Mouse (Mus musculus) hematopoietic stem cell, adult 5-6 weeks (primary cell): Measurements from ENCODE around the gene Sdk2. TPM values are rescaled to one million over a fixed set of nuclear protein-coding genes. Genes with fewer than 3 reads are reported as not detected.

Experiments
- ATAC-seq, 2 experiments: fragments of 125-278 bp in 1 of 2; replicated peaks in 1 of 2; 2 replicates each; pipeline ENCODE4 v1.8.0; 2016 to 2017; ENCODE audit warnings: inconsistent platforms in 2 of 2, mild to moderate bottlenecking in 2 of 2, moderate number of reproducible peaks in 2 of 2, low read depth in 1 of 2, moderate TSS enrichment in 1 of 2; ENCODE audit not compliant: low FRiP score in 2 of 2, poor library complexity in 2 of 2, severe bottlenecking in 2 of 2, insufficient read depth in 1 of 2, low TSS enrichment in 1 of 2
- total RNA-seq: library from RNA; stranded (forward); fragments of 172-1452, 232-1000 nt; gene quantifications from 2 replicates; pipeline ENCODE4 v1.2.3, GENCODE M21; 2017

Gene Sdk2
- total RNA-seq, 1 experiment from 2014 or later = not detected

DNA sequence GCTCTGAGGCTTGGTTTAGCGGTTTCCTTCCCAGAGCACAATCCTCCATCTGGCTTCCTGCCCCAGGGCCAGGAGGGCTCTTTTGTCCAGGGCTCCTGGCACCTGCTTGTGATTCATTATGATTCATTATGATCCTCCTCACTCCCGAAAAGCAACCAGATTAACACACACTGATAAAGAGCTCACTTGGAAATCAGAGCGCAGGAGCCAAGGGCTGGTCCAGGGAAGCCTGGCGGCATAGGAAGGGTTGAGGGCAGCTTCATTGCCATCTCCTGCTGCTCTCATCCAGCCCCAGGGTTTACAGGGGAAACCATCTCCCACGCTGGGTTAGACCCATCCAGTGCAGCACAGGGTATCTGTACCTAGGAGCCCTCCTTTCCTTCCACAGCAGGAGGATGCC, 143.7 kb downstream of the Sdk2 start:
- no peak for ATAC-seq

DNA sequence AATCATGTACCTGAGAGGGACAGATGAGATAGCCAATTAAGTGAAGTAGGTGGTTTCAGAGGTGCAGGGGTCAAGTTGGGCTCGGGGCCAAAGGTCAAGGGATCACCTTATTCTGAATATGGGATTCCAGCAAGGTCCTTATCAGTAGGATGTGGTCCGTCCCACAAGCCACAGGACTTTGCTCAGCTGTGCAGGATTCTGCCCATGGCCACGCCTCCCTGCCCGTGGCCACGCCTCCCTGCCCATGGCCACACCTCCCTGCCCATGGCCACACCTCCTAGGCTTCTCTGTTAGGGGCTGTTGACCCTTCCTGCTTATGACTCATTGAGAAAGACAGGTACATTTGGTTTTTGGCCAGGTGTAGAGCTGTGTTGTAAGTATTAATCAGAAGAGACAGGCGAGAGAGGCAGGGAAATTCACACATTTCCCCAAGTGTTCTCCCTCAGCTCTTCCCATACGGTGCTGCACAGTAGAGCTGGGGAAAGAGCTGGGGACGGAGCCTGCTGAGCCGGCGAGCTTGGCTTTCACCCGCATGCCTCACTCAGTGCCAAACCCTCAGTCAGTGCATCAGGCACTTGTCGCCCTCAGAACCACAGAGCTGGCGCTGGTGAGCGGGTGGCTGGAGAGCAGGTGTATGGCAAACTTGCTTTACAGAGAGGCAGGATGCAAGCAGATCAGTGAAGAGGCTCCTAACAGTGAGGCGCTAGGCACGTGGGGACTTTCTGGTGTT, 163.6 kb downstream of the Sdk2 start:
- no peak for ATAC-seq

DNA sequence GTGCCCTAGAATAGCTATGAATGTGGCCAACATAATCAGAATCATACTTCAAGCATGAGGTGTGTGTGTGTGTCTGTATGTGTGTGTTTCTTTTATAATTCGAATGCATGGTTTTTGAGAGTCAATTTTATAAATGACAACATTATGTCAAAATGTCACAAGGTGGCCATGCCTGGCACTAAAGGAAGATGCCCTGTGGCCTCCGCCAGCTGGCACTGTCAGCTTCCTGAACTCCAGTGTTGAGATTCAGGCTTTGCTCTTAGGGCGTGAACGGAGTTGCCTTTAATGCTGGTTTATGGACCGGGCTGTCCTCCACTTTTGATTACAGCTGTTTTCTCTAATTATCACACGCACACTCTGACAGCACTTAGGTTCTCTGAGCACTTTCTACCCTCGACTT, 164.9 kb downstream of the Sdk2 start:
- ATAC-seq = no peak

DNA sequence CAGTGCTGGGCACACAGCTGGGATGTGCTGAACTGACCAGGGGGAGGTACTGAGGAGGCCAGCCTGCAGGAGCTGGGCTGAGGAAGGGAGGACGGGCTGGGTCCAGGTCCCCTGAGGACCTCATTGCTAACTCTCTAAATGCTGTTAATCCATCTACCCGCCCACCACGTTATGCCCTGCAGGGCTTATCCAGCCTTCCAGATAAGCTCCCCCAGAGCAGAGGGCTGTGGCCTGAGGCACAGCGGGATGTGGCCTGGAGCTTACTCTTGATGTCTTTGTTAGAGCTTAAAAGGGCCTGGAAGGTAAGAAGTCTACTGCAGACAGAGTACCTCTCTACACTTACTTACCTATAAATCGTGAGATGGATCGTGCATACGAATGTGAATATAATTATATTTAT, 168.2 kb downstream of the Sdk2 start:
- no peak for ATAC-seq

DNA sequence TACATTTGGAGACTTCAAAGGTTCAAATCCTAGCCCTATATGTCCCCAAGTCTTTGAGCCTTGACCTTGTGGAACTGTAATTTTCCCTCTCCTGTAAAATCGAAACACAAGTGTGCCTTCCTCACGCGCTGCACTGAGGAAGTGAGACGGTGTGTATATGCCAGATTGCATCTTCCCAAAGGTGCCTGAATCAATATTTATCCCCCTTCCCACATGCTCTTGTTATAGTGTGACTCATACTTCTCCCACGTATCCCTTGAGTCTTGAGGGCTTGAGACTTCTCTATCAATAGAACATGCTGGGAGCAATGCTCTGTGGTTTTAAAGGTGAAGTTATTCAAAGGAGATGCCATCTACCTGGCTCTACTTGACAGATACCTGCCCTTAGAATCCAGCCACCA, 170.8 kb downstream of the Sdk2 start:
- no peak for ATAC-seq

DNA sequence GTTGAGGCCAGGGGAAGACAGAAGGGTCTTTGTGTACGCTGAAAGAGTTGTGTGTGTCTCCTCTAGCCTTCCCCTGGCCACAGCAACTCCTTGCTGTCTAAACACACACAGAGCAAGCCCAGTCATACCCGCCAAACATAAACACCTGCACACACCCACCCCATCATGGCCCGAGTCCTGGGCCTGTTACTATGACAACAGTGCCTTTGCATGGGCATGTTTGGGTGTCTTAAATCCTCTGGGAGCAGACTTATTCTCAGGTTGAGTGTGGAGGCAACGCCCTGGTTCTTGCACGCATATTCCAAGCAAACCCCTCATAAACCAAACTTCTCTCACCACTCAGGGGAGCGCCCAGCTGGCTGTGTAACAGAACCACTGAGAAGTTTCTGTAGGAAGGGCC, 173.9 kb downstream of the Sdk2 start:
- no peak for ATAC-seq

DNA sequence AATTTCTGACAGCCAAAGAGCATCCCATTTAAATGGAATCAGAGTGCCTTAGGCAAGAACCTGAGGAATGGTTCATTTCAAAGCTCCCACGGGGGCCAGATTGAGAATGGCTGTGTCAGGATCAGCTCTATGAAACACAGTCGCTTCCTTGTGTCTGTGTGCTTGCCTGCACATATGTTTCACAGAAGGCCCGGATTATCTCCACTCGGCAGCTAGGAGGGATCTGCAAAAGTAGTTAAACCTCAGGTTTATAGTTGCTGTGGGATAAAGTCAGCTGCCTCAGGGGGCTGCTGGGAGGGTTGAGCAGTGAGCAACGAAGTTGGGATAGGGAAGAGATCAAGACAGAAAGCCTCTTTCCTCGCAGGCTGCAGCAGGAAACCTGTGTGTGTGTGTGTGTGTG, 174.8 kb downstream of the Sdk2 start:
- ATAC-seq = no peak

DNA sequence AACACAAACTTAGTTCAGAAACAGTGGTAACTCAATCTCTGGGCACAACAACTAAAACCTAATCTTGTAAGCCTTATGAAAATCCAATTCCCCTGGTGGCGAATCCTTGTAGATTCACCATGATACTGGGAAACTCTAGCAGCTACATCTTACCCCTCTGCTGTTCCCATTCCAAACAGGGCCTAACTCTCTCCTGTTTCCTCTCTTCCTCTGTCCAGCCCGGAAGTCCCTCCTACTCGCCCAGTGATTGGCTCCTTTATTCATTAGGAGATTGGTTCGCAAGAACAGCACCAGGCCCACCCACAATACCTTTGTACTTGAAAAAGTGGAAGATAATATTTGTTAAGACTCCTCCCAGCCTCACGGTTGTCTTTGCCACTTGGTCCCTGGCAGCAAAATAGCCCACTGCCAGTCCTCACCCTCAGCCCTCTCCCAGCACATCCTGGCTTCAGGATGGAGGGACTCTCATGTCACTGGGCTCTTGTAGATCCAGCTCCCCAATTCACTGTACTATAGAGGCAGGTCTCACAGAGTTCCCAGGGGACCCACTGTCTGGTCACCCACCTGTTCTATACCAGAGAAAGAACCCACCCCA, 178.6 kb downstream of the Sdk2 start:
- ATAC-seq = no peak

DNA sequence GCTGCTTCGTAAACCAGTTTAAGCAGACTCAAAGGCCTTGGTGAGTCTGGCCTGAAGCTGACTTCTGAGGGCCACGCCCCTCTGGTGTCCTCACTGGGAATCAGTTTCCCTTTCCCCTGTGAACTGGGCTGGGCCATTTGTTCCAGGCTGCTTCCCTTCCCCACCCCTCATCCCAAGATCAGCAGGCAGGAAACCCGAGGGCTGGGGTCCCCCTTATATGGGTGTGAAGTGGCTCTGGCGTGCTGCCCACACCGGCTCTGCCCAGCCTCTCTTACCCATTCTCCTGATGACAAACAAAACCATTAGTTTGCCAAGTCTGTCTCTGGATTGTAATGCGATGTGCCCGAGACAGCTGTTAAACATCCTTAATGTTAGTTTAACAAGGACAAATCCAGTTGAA, 180.5 kb downstream of the Sdk2 start:
- ATAC-seq = no peak

DNA sequence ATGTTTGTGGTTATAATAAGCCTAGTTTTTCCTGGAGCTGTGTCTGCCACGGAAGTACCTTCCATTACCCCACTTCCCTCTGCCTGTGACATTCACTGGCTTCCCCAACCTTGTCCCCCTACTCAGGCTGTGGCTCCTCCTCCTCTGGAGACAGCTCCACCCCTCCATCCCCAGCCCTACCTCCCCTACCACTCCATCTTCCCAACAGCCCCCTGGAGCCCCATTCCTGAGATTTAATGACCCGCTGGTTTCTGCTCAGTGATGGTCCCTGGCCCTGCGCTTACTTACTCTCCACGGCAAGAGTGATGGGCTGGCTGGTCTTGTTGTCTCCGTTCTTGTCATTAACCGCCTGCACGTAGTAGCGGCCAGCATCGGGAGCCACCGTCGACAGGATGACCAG, 181.9 kb downstream of the Sdk2 start:
- no peak for ATAC-seq

DNA sequence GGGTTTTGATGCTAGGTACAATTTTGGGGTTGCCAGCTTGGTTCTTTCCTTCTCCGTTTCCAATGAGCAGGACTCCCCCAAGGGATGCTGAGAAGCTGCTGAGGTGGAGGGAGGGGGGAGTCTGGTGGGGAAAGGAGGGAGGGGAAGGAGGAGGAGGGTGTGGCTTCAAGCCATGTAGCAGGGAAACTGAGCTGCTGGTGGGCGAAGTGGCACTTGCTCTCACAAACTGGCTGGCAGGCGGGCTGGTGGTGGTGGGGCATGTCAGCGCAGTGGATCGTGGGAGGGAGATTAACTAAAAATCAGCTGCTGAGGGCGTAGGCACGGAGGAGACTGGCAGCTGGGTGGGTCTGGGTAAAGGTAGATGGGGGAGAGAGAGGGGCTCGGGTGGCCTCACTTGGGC, 183.8 kb downstream of the Sdk2 start:
- no peak for ATAC-seq

DNA sequence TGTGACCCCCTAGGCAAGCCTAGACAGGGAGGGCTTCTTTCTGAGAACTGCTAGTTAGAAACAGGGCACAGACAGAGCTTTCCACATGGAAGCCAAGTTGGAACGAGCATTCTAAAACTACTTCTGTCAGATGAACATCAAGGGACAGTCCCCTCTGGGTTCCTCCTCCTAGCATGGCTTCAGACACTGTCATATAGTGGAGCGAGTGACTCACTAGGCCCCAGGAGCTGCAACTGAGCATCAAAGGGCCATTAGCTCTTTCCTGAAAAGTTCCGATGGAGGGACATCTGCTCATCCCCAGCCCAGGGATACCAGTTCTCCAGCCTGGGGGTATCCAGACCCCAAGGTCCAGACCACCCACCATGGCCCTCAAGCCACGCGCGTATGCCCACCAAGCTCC, 185.0 kb downstream of the Sdk2 start:
- no peak for ATAC-seq

DNA sequence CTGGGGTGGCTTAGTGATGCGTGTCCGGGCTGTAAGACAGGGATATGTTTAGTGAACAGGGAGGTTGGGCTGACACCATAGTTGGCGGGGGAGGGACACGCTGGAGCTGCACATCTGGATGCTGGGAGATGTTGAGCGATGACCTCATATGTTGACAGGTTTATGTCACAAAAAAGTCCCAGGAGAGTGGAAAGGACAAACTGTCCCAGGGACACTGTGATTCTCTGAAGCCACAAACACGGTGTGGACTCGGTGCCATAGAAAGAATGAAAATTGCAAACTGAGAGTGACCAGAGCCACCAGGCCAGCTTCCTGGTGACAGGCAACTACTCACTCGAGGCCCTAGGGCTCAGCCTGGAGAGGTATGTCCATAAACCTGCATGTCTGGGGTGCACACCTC, 199.8 kb downstream of the Sdk2 start:
- no peak for ATAC-seq

DNA sequence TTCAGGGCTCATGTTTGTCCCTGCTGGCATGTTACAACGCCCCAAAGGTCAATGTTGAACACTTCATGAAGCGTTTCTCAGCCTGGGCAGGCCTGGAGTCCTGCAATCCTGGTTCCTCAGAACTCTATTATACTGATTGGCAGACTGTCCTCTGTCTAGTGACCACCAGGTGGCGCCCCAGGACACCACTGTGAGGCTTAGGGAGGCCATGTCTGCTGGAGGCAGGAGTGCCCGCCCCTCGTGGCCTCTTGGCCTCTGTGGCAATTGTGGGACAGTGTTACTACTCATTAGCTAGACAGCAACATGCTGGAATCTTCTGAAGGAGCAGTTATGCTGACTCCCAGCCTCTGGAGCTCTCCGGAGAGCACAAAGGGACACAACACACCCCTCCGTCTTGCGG, 201.2 kb downstream of the Sdk2 start:
- ATAC-seq = peak; percentile 90 to 93

DNA sequence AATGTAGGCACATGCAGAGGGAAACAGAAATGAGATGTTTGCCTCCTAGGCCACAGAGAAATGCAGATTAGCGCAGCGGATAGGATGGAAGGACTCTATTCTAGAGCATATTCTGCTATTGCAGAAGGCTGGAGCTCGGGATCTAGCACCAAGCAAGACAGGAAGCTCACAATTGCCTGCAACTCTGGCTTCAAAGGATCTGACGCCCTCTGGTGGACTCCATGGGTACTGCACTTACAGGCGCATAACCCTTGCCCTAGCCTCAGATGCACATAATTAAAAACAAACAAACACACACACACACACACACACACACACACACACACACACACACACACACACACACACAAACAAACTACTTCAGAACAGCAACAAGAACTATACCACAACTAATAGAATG, 203.4 kb downstream of the Sdk2 start:
- no peak for ATAC-seq

DNA sequence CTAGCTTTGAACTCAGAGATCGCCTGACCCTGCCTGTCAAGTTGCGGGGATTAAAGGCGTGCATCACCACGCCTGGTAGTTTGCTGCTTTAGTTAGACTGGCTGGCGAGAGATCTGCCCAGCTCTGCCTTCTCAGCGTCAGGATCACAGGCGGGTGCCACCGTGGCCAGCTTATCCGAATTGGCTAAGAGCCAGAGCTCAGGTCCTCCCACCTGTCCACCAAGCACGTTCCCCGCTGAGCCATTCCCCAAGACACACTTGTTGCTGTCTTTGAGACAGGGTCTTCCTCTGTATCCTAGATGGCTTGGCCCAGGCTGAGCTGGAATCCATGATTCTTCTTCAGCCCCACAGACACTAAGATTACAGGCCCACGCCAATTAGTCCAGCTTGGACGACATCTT, 211.2 kb downstream of the Sdk2 start:
- no peak for ATAC-seq

DNA sequence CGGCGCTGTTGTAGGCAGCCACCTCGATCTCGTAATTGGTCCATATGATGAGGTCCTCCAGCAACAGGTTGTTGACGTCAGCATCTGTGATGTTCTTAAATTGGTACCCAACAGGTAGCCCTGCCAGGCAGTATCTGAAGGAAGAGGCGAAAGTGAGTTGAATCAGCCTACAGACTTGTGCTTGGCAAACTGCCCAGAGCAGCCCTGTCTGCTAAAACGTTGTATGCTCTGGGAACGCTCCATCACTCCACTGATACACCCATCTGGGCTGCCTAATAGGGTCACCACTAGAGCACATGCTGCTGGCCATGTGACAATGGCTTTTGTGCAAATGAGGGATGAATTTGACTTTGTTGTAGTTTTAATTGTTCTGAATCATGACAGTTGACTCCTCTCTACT, 215.1 kb downstream of the Sdk2 start:
- no peak for ATAC-seq

DNA sequence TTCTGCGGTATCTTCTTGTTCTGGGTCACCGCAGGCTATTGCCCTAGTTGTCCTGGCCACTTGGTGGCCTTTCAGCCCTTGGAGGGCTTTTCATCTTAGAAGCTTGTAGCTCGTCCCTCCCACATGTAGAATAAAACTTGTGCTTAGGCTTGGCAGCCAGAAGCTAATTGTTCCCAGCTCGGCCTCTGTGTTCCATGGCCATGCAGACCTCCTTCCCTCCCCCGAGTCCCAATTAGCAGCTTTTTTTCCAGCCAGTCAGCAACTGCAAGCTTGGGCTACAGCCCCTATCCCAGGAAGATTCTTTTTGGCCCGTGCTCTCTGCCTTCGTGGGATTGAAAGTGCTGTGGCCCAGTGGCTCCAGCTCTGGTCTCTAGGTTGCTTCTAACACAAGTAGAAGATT, 217.5 kb downstream of the Sdk2 start:
- ATAC-seq = no peak

DNA sequence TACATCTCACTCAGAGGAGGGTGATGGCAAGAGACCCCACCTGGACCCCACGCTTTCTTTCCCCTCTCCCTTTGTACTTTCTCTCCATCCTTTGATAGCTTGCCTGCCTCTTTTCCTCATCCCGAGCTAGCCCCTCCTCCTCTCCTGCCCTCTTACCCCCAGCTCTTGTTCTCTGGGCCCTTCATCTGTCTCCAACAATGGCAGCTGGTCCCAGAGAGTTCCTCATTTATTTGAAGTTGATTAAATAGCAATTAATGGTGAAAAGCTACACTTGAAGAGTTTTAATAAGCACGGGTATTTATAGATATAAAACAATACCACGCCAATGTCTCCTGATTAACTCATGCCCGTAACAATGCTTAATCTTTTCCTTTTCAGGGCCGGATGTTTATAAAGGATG, 222.9 kb downstream of the Sdk2 start:
- ATAC-seq = no peak
